Mouse (Mus musculus) limb, embryonic 14.5 days (tissue): ENCODE results near the gene Fbxl13. TPM values are rescaled to one million over a fixed set of nuclear protein-coding genes. Genes with fewer than 3 reads are reported as not detected.

Experiments
- ATAC-seq: fragments of 200-750 bp; cut with Nextera tagmentation; 2 replicates; pipeline ENCODE4 v1.8.0; 2017; ENCODE audit warnings: low read depth, moderate number of reproducible peaks, moderate TSS enrichment; ENCODE audit not compliant: low FRiP score
- DNase-seq: peaks from one replicate; pipeline ENCODE4 v3.0.0-alpha.2; 2015; ENCODE audit warnings: low spot score
- H3K27ac ChIP-seq: fragments of 300-500 bp; sonication (generic); replicated peaks from 2 replicates; pipeline ENCODE4 v1.5.1; 2014; ENCODE audit warnings: low read depth, mild to moderate bottlenecking, low read length, moderate library complexity, mixed read lengths
- H3K27me3 ChIP-seq: fragments of 300-500 bp; sonication (generic); 2 replicates; pipeline ENCODE4 v1.6.1; 2014; ENCODE audit warnings: low read length, mixed read lengths; ENCODE audit not compliant: control insufficient read depth, insufficient read depth
- H3K36me3 ChIP-seq: fragments of 300-500 bp; sonication (generic); 2 replicates; pipeline ENCODE4 v1.6.1; 2014; ENCODE audit warnings: mild to moderate bottlenecking, low read length, moderate library complexity, mixed read lengths; ENCODE audit not compliant: control insufficient read depth, insufficient read depth
- H3K4me1 ChIP-seq: fragments of 300-500 bp; sonication (generic); 2 replicates; pipeline ENCODE4 v1.6.1; 2014; ENCODE audit warnings: antibody characterized with exemption, low read length, mixed read lengths; ENCODE audit not compliant: control insufficient read depth, insufficient read depth
- H3K4me2 ChIP-seq: fragments of 300-500 bp; sonication (generic); replicated peaks from 2 replicates; pipeline ENCODE4 v1.6.1; 2014; ENCODE audit warnings: low read depth, mild to moderate bottlenecking, low read length, moderate library complexity; ENCODE audit not compliant: severe bottlenecking
- H3K4me3 ChIP-seq: fragments of 300-500 bp; sonication (generic); replicated peaks from 2 replicates; pipeline ENCODE4 v1.5.1; 2014; ENCODE audit warnings: low read length
- H3K9ac ChIP-seq: fragments of 300-500 bp; sonication (generic); 2 replicates; pipeline ENCODE4 v1.6.1; 2014; ENCODE audit warnings: mild to moderate bottlenecking, low read depth, low read length, moderate library complexity; ENCODE audit not compliant: severe bottlenecking
- H3K9me3 ChIP-seq: fragments of 300-500 bp; sonication (generic); 2 replicates; pipeline ENCODE4 v1.6.1; 2016; ENCODE audit warnings: low read length; ENCODE audit not compliant: control insufficient read depth
- POLR2A ChIP-seq: fragments of 200-500 bp; IDR thresholded peaks from 2 replicates; pipeline ENCODE4 v1.8.0; 2012; ENCODE audit warnings: inconsistent platforms, mild to moderate bottlenecking, moderate library complexity, borderline replicate concordance; ENCODE audit not compliant: insufficient read depth, insufficient read length; ENCODE audit errors: extremely low read depth
- WGBS: fragments of 180-500 bp; shearing (Covaris S2); extraction: QIAGEN DNeasy Blood & Tissue Kit; methylation state at CpG from one replicate; pipeline ENCODE4 v1.1.7; 2014; 5-methylcytosine and 5-hydroxymethylcytosine counted together
- polyA plus RNA-seq, 2 experiments: library from polyadenylated mRNA; depleted of rRNA in 1 of 2; stranded (reverse) in 1 of 2; unstranded in 1 of 2; fragments of >200 nt; fragmentation: Nextera tagmentation in 1 of 2; extraction: Ambion mirVana in 1 of 2; gene quantifications; 2 replicates each; pipeline versions ENCODE4 v1.2.1 to v1.2.3; 2012 to 2014

Gene Fbxl13
- polyA plus RNA-seq, 2 experiments, result 0.15 to 0.25 TPM

GRCm38 (mm10) chr5:21556502-21556901, 88.9 kb downstream of the Fbxl13 start:
- Histone ChIP-seq H3K9ac (no peak overlapping the region), H3K9me3 (no peaks in the 10 kb centered on the region), H3K27ac (0 out of 2 replicates have a peak overlapping the region, but pooled peaks have one; percentile 52), H3K4me3 (no peak overlapping the region), H3K27me3 (no peaks in the 10 kb centered on the region), H3K36me3 (peaks cover 20% of the 10 kb centered on the region), H3K4me1 (peaks cover 13% of the 10 kb centered on the region), H3K4me2 (no peak overlapping the region)
- ATAC-seq, result peak; percentile 58; the same call in 1 of the 2 replicates
- no peak for DNase-seq
- WGBS, result 64% methylated on average over 3 of the region's 3 CpGs
- no peak for TF ChIP-seq POLR2A

GRCm38 (mm10) chr5:21554732-21555131, 90.7 kb downstream of the Fbxl13 start:
- Histone ChIP-seq H3K27ac (no peak overlapping the region), H3K4me3 (no peak overlapping the region), H3K27me3 (no peaks in the 10 kb centered on the region), H3K9ac (no peak overlapping the region), H3K36me3 (0 out of 2 replicates have a peak, but pooled peaks cover 6% of the 10 kb centered on the region), H3K4me1 (peaks cover 13% of the 10 kb centered on the region), H3K4me2 (no peak overlapping the region), H3K9me3 (no peaks in the 10 kb centered on the region)
- DNase-seq, result no peak
- TF ChIP-seq POLR2A, result no peak
- no peak for ATAC-seq
- WGBS, result 62% methylated on average over 1 of the region's 1 CpGs

- TF ChIP-seq POLR2A, result no peak
- Histone ChIP-seq H3K9ac (no peak overlapping the region), H3K27me3 (no peaks in the 10 kb centered on the region), H3K4me1 (peaks cover 18% of the 10 kb centered on the region), H3K9me3 (no peaks in the 10 kb centered on the region), H3K27ac (no peak overlapping the region), H3K4me3 (no peak overlapping the region), H3K4me2 (no peak overlapping the region), H3K36me3 (0 out of 2 replicates have a peak, but pooled peaks cover 6% of the 10 kb centered on the region)
- WGBS, result 77% methylated on average over 4 of the region's 4 CpGs
- DNase-seq (no peak), ATAC-seq (no peak; the same call in 1 of the 2 replicates)
These were observed 91.7 kb downstream of the Fbxl13 start for GRCm38 (mm10) chr5:21553685-21554084.

- DNase-seq, result no peak
- Histone ChIP-seq H3K4me3 (no peak overlapping the region), H3K9ac (no peak overlapping the region), H3K27me3 (no peaks in the 10 kb centered on the region), H3K36me3 (0 out of 2 replicates have a peak, but pooled peaks cover 14% of the 10 kb centered on the region), H3K4me1 (peaks cover 35% of the 10 kb centered on the region), H3K9me3 (no peaks in the 10 kb centered on the region), H3K27ac (no peak overlapping the region), H3K4me2 (no peak overlapping the region)
- WGBS, result 77% methylated on average over 8 of the region's 8 CpGs
- ATAC-seq, result no peak
- TF ChIP-seq POLR2A, result no peak
These were observed 98.4 kb downstream of the Fbxl13 start for GRCm38 (mm10) chr5:21547005-21547404.

- Histone ChIP-seq H3K4me3 (peak overlapping the region; percentile 46), H3K36me3 (0 out of 2 replicates have a peak, but pooled peaks cover 9% of the 10 kb centered on the region)
These were observed 99.6 kb downstream of the Fbxl13 start for GRCm38 (mm10) chr5:21545786-21546185.

More at GRCm38 (mm10) chr5:21545786-21546185, 99.6 kb downstream of the Fbxl13 start:
- no peaks in the 10 kb centered on the region for H3K27me3 ChIP-seq
- H3K9me3 ChIP-seq, result no peaks in the 10 kb centered on the region
- 71% methylated on average over 4 of the region's 4 CpGs for WGBS
- no peak overlapping the region for H3K9ac ChIP-seq
- DNase-seq, result no peak
- H3K4me2 ChIP-seq, result peak overlapping the region; percentile 55
- TF ChIP-seq POLR2A, result no peak
- H3K27ac ChIP-seq, result no peak overlapping the region
- peaks cover 35% of the 10 kb centered on the region for H3K4me1 ChIP-seq
- ATAC-seq, result no peak
